Mouse (Mus musculus) CD4-positive helper T cell, adult 2 months (primary cell): ENCODE results near the gene Meis3.

Source experiments
- DNase-seq: peaks from one replicate; pipeline ENCODE4 v3.0.0-alpha.2; 2012; ENCODE audit warnings: low read depth, missing footprints, low spot score

Gene Meis3

DNA sequence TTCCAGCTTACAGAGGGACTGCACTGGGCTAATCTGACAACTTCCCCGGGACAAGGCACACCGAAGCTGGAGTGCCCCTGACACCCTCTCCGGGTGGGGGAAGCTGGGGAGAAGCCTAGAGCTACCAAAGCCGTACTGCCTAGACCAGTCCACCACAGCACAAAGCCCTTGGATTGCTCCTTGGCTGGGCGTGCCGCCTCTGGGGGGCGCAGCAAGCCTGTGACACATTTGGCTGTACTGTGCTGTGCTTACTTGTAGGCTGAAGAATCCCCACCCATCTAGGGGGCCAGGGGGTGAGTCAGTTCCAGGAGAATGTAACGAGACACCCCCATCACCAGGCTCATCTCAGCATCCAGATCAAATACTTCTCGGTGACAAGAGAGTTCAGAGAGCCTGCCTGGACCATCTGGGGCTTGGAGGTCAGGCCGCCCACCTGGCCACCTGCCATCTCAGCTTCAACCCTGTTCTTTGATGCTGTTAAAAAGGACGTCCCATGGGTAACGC is 36.0 kb downstream of the Meis3 start:
- DNase-seq, result no peak

DNA sequence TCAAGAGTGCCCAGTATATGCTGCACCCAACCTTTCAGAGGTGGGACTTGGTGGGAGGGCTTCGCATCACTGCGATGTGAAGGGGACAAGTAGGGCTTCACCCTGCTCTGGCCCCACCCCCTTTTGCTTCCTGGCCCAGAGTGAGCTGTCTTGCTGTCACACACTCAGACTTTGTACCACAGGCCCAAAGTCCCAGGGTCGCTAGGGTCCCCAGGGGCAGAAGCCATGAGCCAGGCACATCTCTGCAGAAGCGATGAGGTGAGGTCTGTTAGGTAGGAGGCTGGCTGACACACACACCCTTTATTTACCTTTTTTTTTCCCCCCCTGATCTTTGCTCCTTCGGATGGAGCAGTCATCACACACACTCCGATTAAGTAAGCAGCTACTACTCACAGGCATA is 38.3 kb downstream of the Meis3 start:
- no peak for DNase-seq

DNA sequence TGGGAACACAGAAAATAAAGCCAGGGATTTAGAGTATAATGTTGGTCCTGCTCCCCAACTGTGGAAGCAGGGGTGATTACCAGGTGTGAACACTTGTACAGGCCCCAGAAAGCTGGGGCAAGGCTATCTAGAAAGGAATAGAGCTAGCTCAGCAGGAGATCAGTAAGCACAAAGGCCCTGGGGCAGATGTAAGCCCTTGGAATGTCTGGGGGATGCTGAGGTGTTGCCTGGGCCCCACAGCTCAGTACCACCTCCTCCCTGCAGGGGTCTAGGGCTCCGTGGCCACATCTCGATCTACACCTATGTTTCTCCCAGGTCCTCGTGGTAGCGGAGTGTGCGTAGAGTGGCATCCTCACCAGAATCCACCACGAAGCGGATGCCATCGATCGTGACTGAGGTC is 39.1 kb downstream of the Meis3 start:
- no peak for DNase-seq

DNA sequence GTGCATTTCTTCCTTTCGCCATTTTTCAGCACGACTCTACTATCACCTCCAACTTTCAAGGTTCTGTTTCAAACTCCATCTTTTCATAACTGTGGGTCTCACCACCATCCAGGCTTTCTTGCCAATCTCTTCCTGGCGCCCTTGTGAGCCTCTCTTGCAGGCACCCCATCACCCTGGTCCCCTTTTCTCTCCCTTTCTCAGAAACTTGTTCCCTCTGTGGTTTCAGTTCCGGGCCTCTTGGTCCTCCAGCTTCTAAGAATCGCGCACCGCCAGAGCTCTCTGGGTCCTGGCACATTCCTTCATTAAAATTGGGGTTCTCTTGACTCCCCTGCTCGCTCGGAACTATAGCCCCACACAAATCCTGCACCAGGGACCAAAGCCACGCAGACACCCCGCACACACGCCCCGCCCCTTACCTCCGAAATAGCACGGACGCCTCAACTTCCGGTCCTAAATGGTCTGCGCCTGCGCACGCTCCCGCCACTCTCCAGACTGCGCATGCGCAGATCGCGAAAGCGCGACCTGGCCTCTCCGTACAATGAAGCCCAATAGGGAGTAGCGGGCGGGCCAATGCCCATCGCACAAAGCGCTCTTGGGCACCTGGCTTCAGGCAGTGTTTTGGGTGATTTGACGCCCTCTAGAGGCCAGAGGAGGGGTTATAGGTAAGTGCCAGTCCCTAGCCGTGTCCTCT is 46.8 kb downstream of the Meis3 start, which contains the start of gene Dhx34:
Gene Dhx34, minus strand, starts transcription at position 456 of the 691 bp plus-strand sequence.
- peak; percentile 98 for DNase-seq

DNA sequence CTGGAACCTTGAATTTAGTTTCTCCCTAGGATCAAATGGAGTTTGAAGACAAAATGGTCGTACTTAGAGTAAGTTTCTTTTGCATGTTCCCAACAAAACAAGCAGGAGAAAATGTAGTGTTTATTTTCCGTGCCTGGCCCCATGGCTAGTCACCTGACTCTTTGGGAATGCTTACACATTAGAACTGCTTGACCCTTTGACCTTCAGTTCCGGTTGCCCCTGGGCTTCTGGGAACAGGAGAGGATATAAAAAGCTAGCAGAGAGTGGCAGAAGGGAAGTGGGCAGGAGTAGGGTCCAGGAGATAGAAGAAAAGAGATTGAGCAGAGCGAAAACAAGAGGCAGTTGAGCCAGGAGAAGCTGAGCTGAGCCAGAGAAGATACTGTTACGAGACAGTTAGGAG is 55.0 kb downstream of the Meis3 start:
- no peak for DNase-seq
